Mouse (Mus musculus) midbrain, postnatal 0 days (tissue): Measurements from ENCODE around the gene Cdh22. TPM values are rescaled to one million over a fixed set of nuclear protein-coding genes. Genes with fewer than 3 reads are reported as not detected.
A peak's percentile ranks its signal among the peaks of the same experiment; 100 is the strongest.

Experiments
- ATAC-seq: fragments of 200-750 bp; cut with Nextera tagmentation; 2 replicates; pipeline ENCODE4 v1.8.0; 2017; ENCODE audit warnings: moderate number of reproducible peaks, mild to moderate bottlenecking, moderate TSS enrichment, moderate library complexity; ENCODE audit not compliant: low FRiP score
- DNase-seq: peaks from one replicate; pipeline ENCODE4 v3.0.0-alpha.2; 2015; ENCODE audit warnings: low spot score
- H3K27ac ChIP-seq: fragments of 300-500 bp; sonication (generic); 2 replicates; pipeline ENCODE4 v1.5.1; 2014; ENCODE audit warnings: low read depth, mild to moderate bottlenecking, low read length, mixed read lengths
- H3K27me3 ChIP-seq: fragments of 300-500 bp; sonication (generic); 2 replicates; pipeline ENCODE4 v1.6.1; 2014; ENCODE audit warnings: low read length, control low read depth, mixed read lengths; ENCODE audit not compliant: insufficient read depth
- H3K36me3 ChIP-seq: fragments of 300-500 bp; sonication (generic); 2 replicates; pipeline ENCODE4 v1.6.1; 2014; ENCODE audit warnings: low read length, control low read depth, mixed read lengths; ENCODE audit not compliant: insufficient read depth
- H3K4me1 ChIP-seq: fragments of 300-500 bp; sonication (generic); 2 replicates; pipeline ENCODE4 v1.6.1; 2014; ENCODE audit warnings: mild to moderate bottlenecking, control low read depth, antibody characterized with exemption, low read length, mixed read lengths; ENCODE audit not compliant: insufficient read depth
- H3K4me2 ChIP-seq: fragments of 300-500 bp; sonication (generic); 2 replicates; pipeline ENCODE4 v1.6.1; 2014; ENCODE audit warnings: low read depth, mild to moderate bottlenecking, low read length, mixed read lengths; ENCODE audit not compliant: poor library complexity, severe bottlenecking
- H3K4me3 ChIP-seq: fragments of 300-500 bp; sonication (generic); 2 replicates; pipeline ENCODE4 v1.5.1; 2014; ENCODE audit warnings: low read depth, mild to moderate bottlenecking, low read length, moderate library complexity
- H3K9ac ChIP-seq: fragments of 300-500 bp; sonication (generic); replicated peaks from 2 replicates; pipeline ENCODE4 v1.6.1; 2014; ENCODE audit warnings: mild to moderate bottlenecking, low read length, moderate library complexity, mixed read lengths; ENCODE audit not compliant: poor library complexity, severe bottlenecking
- H3K9me3 ChIP-seq: fragments of 300-500 bp; sonication (generic); 2 replicates; pipeline ENCODE4 v1.6.1; 2016; ENCODE audit warnings: low read length, control low read depth
- CTCF ChIP-seq: IDR thresholded peaks from 2 replicates; pipeline ENCODE4 v1.5.1; 2016; ENCODE audit warnings: antibody characterized with exemption, mild to moderate bottlenecking
- WGBS: fragments of 180-500 bp; shearing (Covaris S2); extraction: QIAGEN DNeasy Blood & Tissue Kit; methylation state at CpG from one replicate; pipeline ENCODE4 v1.1.7; 2014; 5-methylcytosine and 5-hydroxymethylcytosine counted together
- polyA plus RNA-seq: library from polyadenylated mRNA; unstranded; fragments of >200 nt; fragmentation: Nextera tagmentation; extraction: Ambion mirVana; gene quantifications from 2 replicates; pipeline ENCODE4 v1.2.1, GENCODE M21; 2015
- total RNA-seq: library from RNA; depleted of rRNA; stranded (reverse); fragments of >200 nt; gene quantifications from 2 replicates; pipeline ENCODE4 v1.2.3, GENCODE M21; 2014; rRNA removed

The Cdh22 gene
- total and polyA plus RNA-seq, 2 experiments from 2014 or later, result 23.2 to 47.9 TPM

DNA sequence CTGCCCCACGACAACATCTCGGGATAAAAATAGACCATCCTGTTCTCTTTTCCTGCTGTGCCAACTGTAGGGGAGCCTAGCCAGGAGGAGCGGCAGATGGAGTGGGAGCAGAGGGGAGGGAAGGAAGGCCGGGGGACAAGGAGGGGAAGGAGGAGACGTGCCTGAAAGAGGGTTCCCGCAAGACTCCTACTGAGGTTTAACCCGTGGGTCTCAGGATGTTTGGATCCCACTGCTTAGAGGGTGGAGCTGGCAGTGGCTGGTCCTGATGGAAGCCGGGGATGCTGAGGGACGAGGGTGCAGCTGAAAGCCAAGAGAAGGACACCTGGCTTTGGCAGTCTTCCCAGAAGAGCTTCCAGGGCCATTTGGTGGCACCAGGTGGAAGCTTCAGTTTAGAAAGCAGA is 161.3 kb downstream of the Cdh22 start:
- H3K9ac ChIP-seq, result 0 out of 2 replicates have a peak overlapping the region, but pooled peaks have one; percentile 20
- H3K27me3 ChIP-seq, result peaks cover 7% of the 10 kb centered on the region; the same call in 1 of the 2 replicates
- H3K4me2 ChIP-seq, result no peak overlapping the region
- H3K27ac ChIP-seq, result no peak overlapping the region
- DNase-seq (peak; percentile 67), ATAC-seq (no peak)
- H3K9me3 ChIP-seq, result no peaks in the 10 kb centered on the region
- WGBS, result 22% methylated on average over 9 of the region's 9 CpGs
- H3K4me3 ChIP-seq, result no peak overlapping the region
- H3K36me3 ChIP-seq, result no peaks in the 10 kb centered on the region
- TF ChIP-seq CTCF, result no peak
- H3K4me1 ChIP-seq, result no peaks in the 10 kb centered on the region; the same call in 1 of the 2 replicates

GRCm38 (mm10) chr2:165070096-165070816 is 164.4 kb downstream of the Cdh22 start:
- H3K27ac ChIP-seq, result no peak overlapping the region
- peak; percentile 89 for TF ChIP-seq CTCF
- H3K9ac ChIP-seq, result no peak overlapping the region
- H3K27me3 ChIP-seq, result peaks cover 7% of the 10 kb centered on the region; the same call in 1 of the 2 replicates
- WGBS, result 23% methylated on average over 20 of the region's 23 CpGs
- no peaks in the 10 kb centered on the region for H3K9me3 ChIP-seq
- no peaks in the 10 kb centered on the region for H3K4me1 ChIP-seq
- ATAC-seq (peak; percentile 49; the same call in 1 of the 2 replicates), DNase-seq (peak; percentile 85)
- H3K4me3 ChIP-seq, result no peak overlapping the region
- peak overlapping the region; percentile 38 for H3K4me2 ChIP-seq
- H3K36me3 ChIP-seq, result no peaks in the 10 kb centered on the region

DNA sequence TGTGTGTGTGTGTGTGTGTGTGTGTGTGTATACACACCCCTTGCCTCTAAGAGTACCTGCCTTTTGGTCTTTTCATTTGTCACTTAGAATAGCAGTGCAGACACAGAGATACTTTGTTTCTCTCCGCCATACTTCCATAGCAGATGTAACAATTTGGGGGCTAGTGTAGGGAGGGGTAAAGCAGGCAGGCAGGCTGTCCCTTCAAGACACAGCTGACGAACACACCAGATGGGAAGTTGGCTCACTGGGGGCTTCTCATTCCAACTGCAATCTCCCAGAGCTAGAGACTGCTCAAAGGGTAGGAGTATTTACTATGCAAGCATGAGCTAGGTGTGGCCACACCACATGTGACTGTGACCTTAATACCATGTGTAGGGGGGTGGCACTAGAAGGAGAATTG is 165.8 kb downstream of the Cdh22 start:
- Histone ChIP-seq H3K4me1 (no peaks in the 10 kb centered on the region), H3K9me3 (no peaks in the 10 kb centered on the region), H3K4me3 (no peak overlapping the region), H3K27me3 (peaks cover 2% of the 10 kb centered on the region; the same call in 1 of the 2 replicates), H3K36me3 (no peaks in the 10 kb centered on the region), H3K27ac (no peak overlapping the region), H3K4me2 (no peak overlapping the region), H3K9ac (no peak overlapping the region)
- DNase-seq (no peak), ATAC-seq (no peak)
- WGBS, result 82% methylated on average over 2 of the region's 2 CpGs
- TF ChIP-seq CTCF, result no peak

DNA sequence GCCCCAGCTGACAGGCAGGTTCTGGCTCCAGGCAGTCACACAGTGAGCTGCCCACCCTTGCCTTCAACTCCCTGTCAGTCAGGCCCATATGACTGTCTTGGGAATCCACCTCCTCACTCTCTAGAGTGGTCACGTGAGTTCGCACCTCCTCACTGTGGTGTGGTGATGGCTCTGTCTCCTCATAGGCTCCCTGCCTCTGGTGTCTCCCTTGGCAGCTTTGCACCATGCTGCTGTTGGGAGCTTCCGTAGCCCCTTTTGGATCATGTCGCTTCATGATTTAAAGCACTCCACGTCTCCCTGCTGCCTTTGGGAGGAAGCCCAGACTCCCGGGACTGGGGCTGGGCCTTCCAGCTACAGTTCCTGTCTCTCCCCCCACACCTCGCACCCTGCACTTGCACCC is 170.2 kb downstream of the Cdh22 start:
- no peak for TF ChIP-seq CTCF
- Histone ChIP-seq H3K4me3 (no peak overlapping the region), H3K9me3 (no peaks in the 10 kb centered on the region), H3K9ac (no peak overlapping the region), H3K4me2 (no peak overlapping the region), H3K27ac (no peak overlapping the region), H3K36me3 (no peaks in the 10 kb centered on the region), H3K27me3 (no peaks in the 10 kb centered on the region), H3K4me1 (no peaks in the 10 kb centered on the region)
- no peak for ATAC-seq
- WGBS, result 71% methylated on average over 7 of the region's 7 CpGs
- no peak for DNase-seq

GRCm38 (mm10) chr2:165061638-165062433 is 172.8 kb downstream of the Cdh22 start:
- no peak overlapping the region for H3K4me3 ChIP-seq
- DNase-seq (no peak), ATAC-seq (no peak)
- 85% methylated on average over 16 of the region's 16 CpGs for WGBS
- no peaks in the 10 kb centered on the region for H3K9me3 ChIP-seq
- H3K9ac ChIP-seq, result no peak overlapping the region
- H3K4me2 ChIP-seq, result no peak overlapping the region
- no peaks in the 10 kb centered on the region for H3K4me1 ChIP-seq
- no peaks in the 10 kb centered on the region for H3K36me3 ChIP-seq
- no peaks in the 10 kb centered on the region for H3K27me3 ChIP-seq
- TF ChIP-seq CTCF, result no peak
- no peak overlapping the region for H3K27ac ChIP-seq

Other genes starting within 250 kb of the Cdh22 start
- 74.5 and 79.2 TPM in 2 replicates for gene Ncoa5, start 200.0 kb downstream of the Cdh22 start, total RNA-seq
- gene Ncoa5, start 200.0 kb downstream of the Cdh22 start, polyA plus RNA-seq, result 54.3 and 65.5 TPM in 2 replicates
- 5.2 and 5.9 TPM in 2 replicates for gene Cd40, start 179.2 kb downstream of the Cdh22 start, total RNA-seq
- gene Cd40, start 179.2 kb downstream of the Cdh22 start, polyA plus RNA-seq, result 4.4 and 6.4 TPM in 2 replicates
- gene 1700025C18Rik, start 144.1 kb downstream of the Cdh22 start, total RNA-seq, result not detected in 2 replicates
- gene 1700025C18Rik, start 144.1 kb downstream of the Cdh22 start, polyA plus RNA-seq, result not detected in 2 replicates
- 89.6 and 98.9 TPM in 2 replicates for gene Slc35c2, start 53.0 kb upstream of the Cdh22 start, total RNA-seq
- gene Slc35c2, start 53.0 kb upstream of the Cdh22 start, polyA plus RNA-seq, result 68.7 and 69.3 TPM in 2 replicates
- gene Elmo2, start 91.6 kb upstream of the Cdh22 start, total RNA-seq, result 98.6 and 99.4 TPM in 2 replicates
- 77.2 and 80.2 TPM in 2 replicates for gene Elmo2, start 91.6 kb upstream of the Cdh22 start, polyA plus RNA-seq
- gene Zfp663, start 133.9 kb upstream of the Cdh22 start, total RNA-seq, result 4.8 and 10.2 TPM in 2 replicates
- 3.8 and 4.3 TPM in 2 replicates for gene Zfp663, start 133.9 kb upstream of the Cdh22 start, polyA plus RNA-seq
- gene Zfp334, start 153.4 kb upstream of the Cdh22 start, total RNA-seq, result 15.1 and 18.2 TPM in 2 replicates
- gene Zfp334, start 153.4 kb upstream of the Cdh22 start, polyA plus RNA-seq, result 4.2 TPM in 2 replicates
- gene Ocstamp, start 165.6 kb upstream of the Cdh22 start, total RNA-seq, result not detected in 2 replicates
- 0.04 and 0.06 TPM in 2 replicates for gene Ocstamp, start 165.6 kb upstream of the Cdh22 start, polyA plus RNA-seq
- gene Slc13a3, start 238.4 kb upstream of the Cdh22 start, total RNA-seq, result 25.5 and 32.1 TPM in 2 replicates
- 17.4 and 20.3 TPM in 2 replicates for gene Slc13a3, start 238.4 kb upstream of the Cdh22 start, polyA plus RNA-seq